8 mouse cellular contexts compared by ENCODE assay signal in genomic region chr11:63913936-63914335, GRCm38 (mm10). TPM values are rescaled to one million over a fixed set of nuclear protein-coding genes. Genes with fewer than 3 reads are reported as not detected.
DNase-seq lines count a peak whose midpoint lies in the region; ATAC-seq and TF ChIP-seq lines count a peak whose summit lies in the region.

No protein-coding gene starts in this region.

- peak overlapping the region; percentile 55 for H3K4me2 ChIP-seq in kidney, embryonic 16.5 days (replicated peaks; ENCODE audit: low read depth, low read length)
- H3K4me2 ChIP-seq in embryonic facial prominence, embryonic 14.5 days (ENCODE audit: low read depth, low read length): peak overlapping the region; percentile 78
- peak overlapping the region; percentile 68 for H3K4me2 ChIP-seq in intestine, postnatal 0 days (replicated peaks; ENCODE audit: low read depth)

- H3K36me3 ChIP-seq in kidney, embryonic 16.5 days (ENCODE audit: insufficient read depth, low read length): no peaks in the 10 kb centered on the region
- no peaks in the 10 kb centered on the region for H3K36me3 ChIP-seq in embryonic facial prominence, embryonic 14.5 days (ENCODE audit: control insufficient read depth, insufficient read depth, low read length)
- H3K36me3 ChIP-seq in intestine, postnatal 0 days (ENCODE audit: control insufficient read depth, insufficient read depth): no peaks in the 10 kb centered on the region

- no peak for TF ChIP-seq CTCF in intestine, postnatal 0 days (IDR thresholded peaks at IDR 0.05; ENCODE audit: low read depth)

- H3K4me1 ChIP-seq in kidney, embryonic 16.5 days (ENCODE audit: insufficient read depth, low read length): peaks cover 55% of the 10 kb centered on the region
- peaks cover 12% of the 10 kb centered on the region for H3K4me1 ChIP-seq in embryonic facial prominence, embryonic 14.5 days (ENCODE audit: control insufficient read depth, insufficient read depth, low read length)
- H3K4me1 ChIP-seq in intestine, postnatal 0 days (replicated peaks; ENCODE audit: control insufficient read depth, insufficient read depth, low read length): no peaks in the 10 kb centered on the region

- H3K27ac ChIP-seq in kidney, embryonic 16.5 days (ENCODE audit: low read length): no peak overlapping the region
- H3K27ac ChIP-seq in embryonic facial prominence, embryonic 14.5 days (replicated peaks; ENCODE audit: low read depth, low read length): no peak overlapping the region
- H3K27ac ChIP-seq in intestine, postnatal 0 days (ENCODE audit: low read depth, low read length): no peak overlapping the region

- peaks cover 49% of the 10 kb centered on the region for H3K27me3 ChIP-seq in kidney, embryonic 16.5 days (ENCODE audit: insufficient read depth, low read length)
- H3K27me3 ChIP-seq in embryonic facial prominence, embryonic 14.5 days (replicated peaks; ENCODE audit: control insufficient read depth, insufficient read depth, low read length): peaks cover 12% of the 10 kb centered on the region
- H3K27me3 ChIP-seq in intestine, postnatal 0 days (replicated peaks; ENCODE audit: control insufficient read depth, insufficient read depth, low read length): peaks cover under 1% of the 10 kb centered on the region; the same call in 1 of the 2 replicates

- peak overlapping the region; percentile 43 for H3K4me3 ChIP-seq in kidney, embryonic 16.5 days (ENCODE audit: low read length)
- peak overlapping the region; percentile 39 for H3K4me3 ChIP-seq in embryonic facial prominence, embryonic 14.5 days (ENCODE audit: low read depth, low read length)
- H3K4me3 ChIP-seq in intestine, postnatal 0 days (ENCODE audit: low read depth, low read length): peak overlapping the region; percentile 25

- no peak overlapping the region for H3K9ac ChIP-seq in kidney, embryonic 16.5 days (replicated peaks; ENCODE audit: low read length)
- H3K9ac ChIP-seq in embryonic facial prominence, embryonic 14.5 days (ENCODE audit: low read depth, low read length): peak overlapping the region; percentile 46; the same call in 1 of the 2 replicates
- H3K9ac ChIP-seq in intestine, postnatal 0 days (ENCODE audit: low read depth, low read length): no peak overlapping the region

- no peak; the same call in 1 of the 2 replicates for ATAC-seq in kidney, embryonic 16.5 days (ENCODE audit: low FRiP score, low TSS enrichment)
- ATAC-seq in embryonic facial prominence, embryonic 14.5 days (ENCODE audit: low read depth): peak; percentile 50; the same call in 1 of the 2 replicates
- no peak; the same call in 1 of the 2 replicates for ATAC-seq in intestine, postnatal 0 days
- ATAC-seq in frontal cortex, adult (ENCODE audit: low TSS enrichment): no peak

- WGBS in kidney, embryonic 16.5 days: 32% methylated on average over 4 of the region's 4 CpGs
- whole genome bisulfite sequencing in embryonic facial prominence, embryonic 14.5 days: 28% methylated on average over 4 of the region's 4 CpGs
- 22% methylated on average over 4 of the region's 4 CpGs for WGBS in intestine, postnatal 0 days

- no peaks in the 10 kb centered on the region for H3K9me3 ChIP-seq in kidney, embryonic 16.5 days (ENCODE audit: low read length)
- no peaks in the 10 kb centered on the region for H3K9me3 ChIP-seq in embryonic facial prominence, embryonic 14.5 days (ENCODE audit: control insufficient read depth, low read length)
- no peaks in the 10 kb centered on the region for H3K9me3 ChIP-seq in intestine, postnatal 0 days (ENCODE audit: control insufficient read depth)

- no peak for DNase-seq in kidney, postnatal 14 days
- DNase-seq in embryonic facial prominence, embryonic 14.5 days (ENCODE audit: low spot score): no peak
- DNase-seq in naive thymus-derived CD4-positive, alpha-beta T cell, adult 2 months (ENCODE audit: low read depth): peak; percentile 27
- no peak for DNase-seq in right cerebral cortex, postnatal 36 days (ENCODE audit: low spot score in 2 of 2)
- no peak for DNase-seq in c-Kit-positive CD71-positive TER-119-positive erythroid progenitor cells, embryonic 14.5 days (ENCODE audit: low spot score)

RNA-seq across cellular contexts. Expression of gene Hs3st3b1, which starts 8.2 kb away (rescaled TPM):
- polyA plus RNA-seq in kidney, embryonic 16.5 days (2015; fragmentation: Nextera tagmentation; extraction: Ambion mirVana): 33.4 and 34.0 TPM in 2 replicates
- polyA plus RNA-seq in embryonic facial prominence, embryonic 14.5 days (2014; fragmentation: Nextera tagmentation; extraction: Ambion mirVana): 10.9 and 12.1 TPM in 2 replicates
- 2.5 and 2.6 TPM in 2 replicates for polyA plus RNA-seq in intestine, postnatal 0 days (2015; fragmentation: Nextera tagmentation; extraction: Ambion mirVana)
